Mouse (Mus musculus) right cerebral cortex, postnatal 14 days (tissue): Measurements from ENCODE around the gene Rnf149.
A peak's percentile ranks its signal among the peaks of the same experiment; 100 is the strongest.
"Not testable (repeated sequence)": the region's sequence is repeated elsewhere in the genome, so short reads cannot be mapped to it uniquely, and the experiment has no call there.

Source experiments
- DNase-seq: peaks from one replicate; pipeline ENCODE4 v3.0.0; 2022

Rnf149 gene

GRCm38 (mm10) chr1:39577253-39577705, at the start of gene Rnf149:
Gene Rnf149 (minus strand): TSS chr1:39577405.
- DNase-seq = peak; percentile 97

GRCm38 (mm10) chr1:39625491-39625890, 48.3 kb upstream of the Rnf149 start:
- no peak for DNase-seq

- no peak for DNase-seq
Measured at GRCm38 (mm10) chr1:39623729-39624128, 46.5 kb upstream of the Rnf149 start.

GRCm38 (mm10) chr1:39623106-39623505, 45.9 kb upstream of the Rnf149 start:
- DNase-seq = no peak

GRCm38 (mm10) chr1:39618524-39618923, 41.3 kb upstream of the Rnf149 start:
- no peak for DNase-seq

- DNase-seq = no peak
Measured at GRCm38 (mm10) chr1:39615526-39615925, 38.3 kb upstream of the Rnf149 start.

- DNase-seq = peak; percentile 63
Measured at GRCm38 (mm10) chr1:39614462-39615279, 37.5 kb upstream of the Rnf149 start.

DNA sequence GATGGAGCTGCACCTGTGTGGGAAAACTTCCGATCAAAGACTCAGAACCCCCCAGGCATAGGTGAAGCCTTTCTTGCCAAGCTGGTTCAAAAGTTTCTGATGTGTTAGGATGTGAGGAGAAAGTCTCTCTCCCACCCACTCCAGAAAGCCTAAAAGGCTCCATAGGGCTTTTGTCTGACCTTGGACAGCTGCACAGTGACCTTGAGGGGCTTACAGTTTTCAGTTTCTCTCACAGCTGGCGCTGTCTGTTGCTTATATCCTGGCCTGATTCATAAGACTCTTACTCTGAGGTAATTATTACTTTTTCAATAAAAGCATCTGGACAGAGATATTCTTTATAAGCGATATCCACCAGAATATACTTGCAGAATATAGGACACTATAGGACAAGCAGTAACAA, 35.9 kb upstream of the Rnf149 start:
- no peak for DNase-seq

- DNase-seq = no peak
Measured at GRCm38 (mm10) chr1:39612491-39612890, 35.3 kb upstream of the Rnf149 start.

GRCm38 (mm10) chr1:39608534-39608933, 31.3 kb upstream of the Rnf149 start:
- DNase-seq = no peak

GRCm38 (mm10) chr1:39602477-39602876, 25.3 kb upstream of the Rnf149 start:
- no peak for DNase-seq

DNA sequence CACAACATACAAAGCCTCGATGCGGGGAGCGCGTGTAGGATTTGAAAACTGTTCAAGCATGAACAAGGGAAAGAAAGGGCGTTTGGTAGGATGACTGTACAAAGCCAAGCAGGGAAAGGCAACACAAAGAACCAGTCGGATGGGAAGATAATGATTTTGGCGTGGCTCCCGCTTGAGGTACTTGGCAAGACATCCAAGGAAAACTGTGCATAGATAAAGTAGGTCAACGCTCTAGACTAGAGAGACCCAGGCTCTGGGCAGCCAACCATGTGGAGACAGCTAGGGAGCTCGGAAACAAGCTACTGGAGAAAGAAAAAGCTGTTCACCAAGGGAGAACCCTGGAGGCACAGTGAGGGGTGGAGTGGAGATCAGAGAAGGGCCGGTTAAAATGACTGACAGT, 21.5 kb upstream of the Rnf149 start:
- DNase-seq = peak; percentile 33

DNA sequence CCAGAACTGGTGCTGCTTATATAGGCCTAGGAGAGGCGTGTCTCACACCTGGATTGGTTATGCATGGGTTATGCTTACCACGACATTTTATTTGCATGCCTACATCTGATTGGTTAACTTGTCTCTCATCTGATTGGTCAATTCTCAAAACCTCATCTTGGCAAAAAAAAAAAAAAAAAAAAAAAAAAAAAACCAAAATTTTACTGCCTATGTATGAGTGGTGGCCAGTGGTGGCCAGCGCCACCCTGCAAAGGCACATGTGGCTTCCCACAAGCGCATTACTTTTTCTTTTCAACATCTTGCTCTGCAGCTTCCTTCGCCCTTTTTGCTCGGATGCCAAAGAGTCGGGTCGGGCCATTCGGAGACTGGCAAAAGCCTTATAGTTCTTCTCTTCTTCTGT, 19.9 kb upstream of the Rnf149 start:
- not testable (repeated sequence) for DNase-seq

- no peak for DNase-seq
Measured at GRCm38 (mm10) chr1:39593836-39594235, 16.6 kb upstream of the Rnf149 start.

DNA sequence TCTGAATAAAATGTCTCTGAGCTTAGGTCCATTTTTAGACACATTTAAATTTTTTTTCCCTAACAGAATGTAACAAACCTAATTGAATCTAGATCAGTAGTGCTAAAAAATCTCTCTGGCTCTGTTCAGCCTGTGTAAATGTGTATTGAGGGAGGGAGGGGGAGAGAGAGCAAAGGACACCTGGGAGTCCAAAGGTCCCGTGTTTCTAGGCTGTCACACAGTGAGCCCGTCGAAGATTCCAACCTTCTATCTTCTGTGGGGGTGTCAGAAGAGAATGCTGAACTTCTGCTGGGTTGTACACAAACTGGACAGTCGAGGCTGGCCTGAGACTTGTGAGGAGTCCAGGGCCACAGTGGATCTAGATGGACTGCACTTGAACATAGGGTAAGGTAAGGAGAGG, 14.9 kb upstream of the Rnf149 start:
- no peak for DNase-seq

DNA sequence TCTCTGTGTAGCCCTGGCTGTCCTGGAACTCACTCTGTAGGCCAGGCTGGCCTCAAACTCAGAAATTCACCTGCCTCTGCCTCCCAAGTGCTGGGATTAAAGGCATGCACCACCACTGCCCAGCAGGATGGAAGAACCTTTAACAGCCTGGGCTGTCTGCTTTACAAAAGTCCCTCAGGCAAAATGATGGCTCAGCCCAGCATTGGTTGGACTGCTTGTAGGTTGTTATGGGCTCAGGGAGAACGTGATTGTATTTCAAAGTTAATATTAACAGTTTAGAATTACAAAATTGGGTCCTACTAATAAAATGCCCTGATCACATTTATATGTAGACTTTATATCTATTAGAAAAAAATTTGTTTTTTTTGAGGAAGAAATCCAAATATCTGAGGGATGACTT, 14.4 kb upstream of the Rnf149 start:
- not testable (repeated sequence) for DNase-seq

DNA sequence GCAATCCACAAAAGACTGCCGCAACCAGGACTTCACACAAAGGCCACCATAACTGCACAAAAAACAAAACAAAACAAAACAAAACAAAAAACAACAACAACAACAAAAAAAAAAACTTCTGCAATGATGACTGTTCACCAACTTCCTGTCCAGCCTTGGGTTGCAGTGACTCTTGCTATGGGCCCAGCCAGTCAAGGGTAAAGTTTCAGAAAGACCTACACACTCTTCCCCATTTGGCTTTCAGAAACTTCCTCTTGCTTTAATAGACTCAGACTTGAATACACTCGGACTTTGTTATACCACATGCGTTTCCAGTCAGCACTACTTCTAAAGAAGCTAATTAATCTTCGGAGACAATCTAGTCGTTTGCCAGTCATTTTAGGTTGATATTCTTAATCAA, 13.0 kb upstream of the Rnf149 start:
- no peak for DNase-seq

DNA sequence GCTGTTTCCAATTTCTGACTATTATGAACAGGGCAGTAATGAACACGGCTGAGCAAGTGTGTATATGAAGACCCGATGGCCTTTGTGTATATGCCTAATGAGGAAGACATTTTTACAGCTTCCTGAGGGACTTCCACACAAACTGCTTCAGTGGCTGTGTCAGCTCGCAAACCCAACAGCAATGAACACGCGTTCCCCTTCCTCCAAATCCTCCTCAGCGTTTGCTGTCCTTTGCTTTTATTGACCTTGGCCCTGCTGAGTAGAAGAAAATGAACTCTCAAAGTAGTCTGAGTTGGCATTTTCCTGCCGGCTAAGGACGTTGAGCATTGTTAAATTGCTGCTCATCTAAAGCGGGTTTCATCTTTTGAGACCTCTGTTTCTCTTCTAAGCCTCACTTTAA, 8.2 kb upstream of the Rnf149 start:
- no peak for DNase-seq

- no peak for DNase-seq
Measured at GRCm38 (mm10) chr1:39583173-39583572, 6.0 kb upstream of the Rnf149 start.

DNA sequence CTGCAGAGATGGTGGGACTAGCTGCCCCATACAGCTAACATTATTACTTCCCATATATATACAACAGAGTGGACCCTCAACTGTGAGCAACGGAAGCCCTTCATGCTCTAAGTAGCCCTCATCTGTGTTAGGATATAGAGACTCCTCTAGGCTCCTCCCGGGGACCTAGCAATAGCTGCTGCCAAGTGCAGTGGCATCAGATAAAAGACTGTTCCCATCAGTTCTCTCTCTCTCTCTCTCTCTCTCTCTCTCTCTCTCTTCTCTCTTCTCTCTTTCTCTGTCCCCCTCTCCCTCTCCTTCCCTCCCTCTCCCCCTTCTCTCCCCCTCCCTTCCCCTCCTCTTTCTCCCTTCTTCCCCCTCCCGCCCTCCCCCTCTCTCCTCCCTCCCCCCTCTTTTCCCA, 4.0 kb upstream of the Rnf149 start:
- DNase-seq = no peak

GRCm38 (mm10) chr1:39579139-39579538, 1.9 kb upstream of the Rnf149 start:
- no peak for DNase-seq

- DNase-seq = no peak
Measured at GRCm38 (mm10) chr1:39578446-39578845, 1.2 kb upstream of the Rnf149 start.

- peak; percentile 65 for DNase-seq
Measured at GRCm38 (mm10) chr1:39576431-39577243, 568 bp downstream of the Rnf149 start.

DNA sequence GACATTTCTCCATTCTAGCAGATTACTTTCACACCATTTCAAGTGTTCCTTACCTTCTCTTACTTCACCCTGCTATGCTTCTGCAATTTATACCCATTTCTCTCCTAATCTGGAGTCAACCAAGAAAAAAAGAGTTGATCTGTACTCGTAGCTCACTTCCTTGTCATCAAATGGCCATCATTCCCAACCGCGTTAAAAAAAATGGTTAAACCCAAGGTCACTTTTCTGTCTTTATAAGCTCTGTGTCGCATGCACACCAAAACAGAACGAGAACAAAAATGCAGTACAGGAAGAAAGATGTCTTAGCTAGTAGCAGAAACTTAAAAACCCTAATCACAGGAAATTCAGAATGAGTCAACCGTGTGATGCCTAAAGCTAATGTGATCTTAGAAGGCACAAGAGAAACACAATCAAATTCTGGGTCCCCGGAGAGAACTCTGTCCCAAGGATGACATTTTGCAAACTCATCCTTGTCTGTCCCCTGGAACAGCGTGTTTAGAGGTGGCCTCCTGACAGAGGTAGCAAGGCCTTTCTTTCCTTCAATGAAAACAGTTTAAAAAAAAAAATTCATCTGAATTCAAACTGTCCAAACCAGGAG, 1.3 kb downstream of the Rnf149 start:
- no peak for DNase-seq
